Mouse (Mus musculus) small intestine, adult 2 months (tissue): ENCODE measurements around the gene Glycam1.

Experiments used
- CTCF ChIP-seq: fragments of 200-500 bp; IDR thresholded peaks from 2 replicates; pipeline ENCODE4 v1.5.1; 2012; ENCODE audit warnings: low read depth, mild to moderate bottlenecking, control low read depth, inconsistent platforms, low read length, moderate library complexity, mixed read lengths; ENCODE audit not compliant: insufficient replicate concordance, insufficient read length; ENCODE audit errors: extremely low read depth
- POLR2A ChIP-seq: fragments of 200-500 bp; IDR thresholded peaks from 2 replicates; pipeline ENCODE4 v1.6.1; 2012; ENCODE audit warnings: low read depth, mild to moderate bottlenecking, control low read depth, inconsistent platforms, low read length, moderate library complexity

DNA sequence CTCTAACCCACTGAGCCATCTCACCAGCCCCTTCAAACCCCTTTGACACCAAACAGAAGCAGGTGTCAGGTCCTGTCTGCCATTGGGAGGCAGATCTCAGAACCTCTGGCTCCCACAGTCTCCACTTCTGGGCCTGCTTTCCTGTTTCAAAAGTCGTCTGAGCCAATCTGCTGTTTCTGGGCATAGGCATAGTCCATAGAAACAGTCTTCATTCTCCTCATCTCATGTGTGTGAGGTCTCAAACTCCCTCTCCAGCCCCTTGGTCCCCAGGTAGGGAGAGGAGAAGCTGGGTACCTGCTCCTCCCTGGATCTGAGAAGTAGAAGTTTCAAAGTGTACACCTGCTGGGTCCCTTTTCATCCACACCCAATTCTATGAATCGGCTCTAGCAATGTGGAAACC is 28.4 kb downstream of the Glycam1 start:
- TF ChIP-seq CTCF (no peak), POLR2A (no peak)
